Mouse (Mus musculus) lung, postnatal 0 days (tissue): ENCODE results near the gene Shroom1.
A peak's percentile ranks its signal among the peaks of the same experiment; 100 is the strongest.

Experiments used
- CTCF ChIP-seq: IDR thresholded peaks from 2 replicates; pipeline ENCODE4 v1.5.1; 2016; ENCODE audit warnings: antibody characterized with exemption, mild to moderate bottlenecking
- EP300 ChIP-seq: IDR thresholded peaks from 2 replicates; pipeline ENCODE4 v1.6.1; 2016; ENCODE audit warnings: antibody characterized with exemption, mild to moderate bottlenecking, control low read depth

GRCm38 (mm10) chr11:53456474-53457371 lies at the start of gene Shroom1, which contains the start of gene Gm10447:
- TF ChIP-seq CTCF: peak; percentile 56
- TF ChIP-seq EP300: no peak
